Mouse (Mus musculus): Measurements from ENCODE around the gene Mtrf1. TPM values are rescaled to one million over a fixed set of nuclear protein-coding genes. Genes with fewer than 3 reads are reported as not detected.
"Not testable (repeated sequence)": the region's sequence is repeated elsewhere in the genome, so short reads cannot be mapped to it uniquely, and the experiment has no call there.

Mtrf1 gene
- total RNA-seq, 1 experiment, result 6.5 TPM

DNA sequence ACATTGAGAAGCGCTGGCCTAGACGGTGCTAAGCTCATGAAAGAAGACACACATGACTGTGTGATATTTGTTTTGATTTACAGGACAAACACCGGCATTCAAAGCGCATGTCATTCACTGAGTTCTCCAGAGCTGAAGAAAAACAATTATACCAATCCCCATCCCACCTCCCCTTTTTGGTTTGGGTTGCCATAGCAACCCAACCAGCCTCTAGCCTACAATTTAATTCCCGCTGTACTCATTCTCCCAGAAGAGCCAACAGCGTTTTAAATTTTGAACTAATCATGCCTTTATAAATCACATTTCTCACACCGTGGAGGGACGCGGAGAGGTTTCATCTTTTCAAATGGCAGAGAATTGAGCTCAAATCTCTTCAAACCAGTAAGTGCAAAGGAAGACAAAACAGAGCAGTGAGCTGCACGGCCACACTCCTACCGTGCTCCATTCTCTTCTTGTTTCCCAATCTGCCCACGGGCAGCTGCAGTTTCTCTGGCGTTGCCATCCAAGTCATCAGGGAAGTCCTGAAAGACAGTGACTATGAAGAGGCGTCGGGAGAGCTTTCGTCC lies 47.6 kb downstream of the Mtrf1 start:
- TF ChIP-seq MAFK (IDR thresholded peaks at IDR 0.05; ENCODE audit: insufficient read depth, low read depth, low read length), result no peak
- no peak for TF ChIP-seq HCFC1 (IDR thresholded peaks at IDR 0.05; ENCODE audit: borderline replicate concordance, insufficient read depth, low read length)
- no peak for TF ChIP-seq CHD2 (IDR thresholded peaks at IDR 0.05; ENCODE audit: low read depth, low read length)
- TF ChIP-seq ZNF384 (IDR thresholded peaks at IDR 0.05; ENCODE audit: low read depth, low read length), result no peak
- TF ChIP-seq ZC3H11A (IDR thresholded peaks at IDR 0.05; ENCODE audit: borderline replicate concordance, low read depth, low read length), result no peak
- Histone ChIP-seq H3K9ac (ENCODE audit: insufficient read depth, low read depth, low read length, poor library complexity, severe bottlenecking) (no peak overlapping the region), H3K9me3 (ENCODE audit: control insufficient read depth, insufficient read depth, low read depth, low read length) (no peaks in the 10 kb centered on the region), H3K4me1 (ENCODE audit: control insufficient read depth in 2 of 2, insufficient read depth in 2 of 2, low read length in 2 of 2, poor library complexity in 1 of 2) (no peaks in the 10 kb centered on the region), H3K27ac (ENCODE audit: insufficient read depth, low read depth, low read length, poor library complexity, severe bottlenecking) (no peak overlapping the region), H3K36me3 (ENCODE audit: control insufficient read depth, insufficient read depth, low read length, poor library complexity, severe bottlenecking) (no peaks in the 10 kb centered on the region), H3K4me3 (ENCODE audit: insufficient read depth in 1 of 2, low read depth in 1 of 2, low read length in 2 of 2, poor library complexity in 1 of 2, severe bottlenecking in 1 of 2) (no peak overlapping the region)
- DNase-seq (ENCODE audit: low read depth, low spot score), result no peak
- in situ Hi-C loops (cut with MboI; ENCODE audit: low sequenced_read_pairs in 2 of 2, unreplicated experiment in 2 of 2), result no loop called here

- peak within 1 kb of the TSS; percentile 83 for H3K9ac ChIP-seq (ENCODE audit: insufficient read depth, low read depth, low read length, poor library complexity, severe bottlenecking)
- in situ Hi-C loops (cut with MboI; ENCODE audit: low sequenced_read_pairs in 2 of 2, unreplicated experiment in 2 of 2); H3K27ac ChIP-seq (ENCODE audit: insufficient read depth, low read depth, low read length, poor library complexity, severe bottlenecking): not testable (repeated sequence)
These were observed 54.4 kb downstream of the Mtrf1 start, which contains the start of gene Kbtbd6 for GRCm38 (mm10) chr14:79451681-79452590. TSS of gene Kbtbd6 (plus strand) at chr14:79451835.

DNA sequence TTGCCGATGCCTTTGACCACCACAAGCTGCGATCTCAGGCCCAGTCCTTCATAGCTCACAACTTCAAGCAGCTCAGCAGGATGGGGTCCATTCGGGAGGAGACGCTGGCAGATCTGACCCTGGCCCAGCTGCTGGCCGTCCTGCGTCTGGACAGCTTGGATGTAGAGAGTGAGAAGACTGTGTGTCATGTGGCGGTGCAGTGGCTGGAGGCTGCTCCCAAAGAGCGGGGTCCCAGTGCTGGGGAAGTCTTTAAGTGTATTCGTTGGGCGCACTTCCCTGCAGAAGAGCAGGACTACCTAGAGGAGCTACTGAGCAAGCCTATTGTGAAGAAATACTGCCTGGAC lies 55.0 kb downstream of the Mtrf1 start:
- peak overlapping the region in 1 of 2 experiments; percentile 46; a peak in 2 of 4 replicates for H3K4me3 ChIP-seq (ENCODE audit: insufficient read depth in 1 of 2, low read depth in 1 of 2, low read length in 2 of 2, poor library complexity in 1 of 2, severe bottlenecking in 1 of 2)

More at GRCm38 (mm10) chr14:79451681-79452590, 54.4 kb downstream of the Mtrf1 start, which contains the start of gene Kbtbd6:
- H3K4me3 ChIP-seq (ENCODE audit: insufficient read depth in 1 of 2, low read depth in 1 of 2, low read length in 2 of 2, poor library complexity in 1 of 2, severe bottlenecking in 1 of 2), result peak within 1 kb of the TSS; percentile 45 to 72
- H3K9me3 ChIP-seq (ENCODE audit: control insufficient read depth, insufficient read depth, low read depth, low read length); H3K36me3 ChIP-seq (ENCODE audit: control insufficient read depth, insufficient read depth, low read length, poor library complexity, severe bottlenecking); H3K4me1 ChIP-seq (ENCODE audit: control insufficient read depth in 2 of 2, insufficient read depth in 2 of 2, low read length in 2 of 2, poor library complexity in 1 of 2): not testable (repeated sequence)
- TF ChIP-seq HCFC1 (IDR thresholded peaks at IDR 0.05; ENCODE audit: borderline replicate concordance, insufficient read depth, low read length), result peak; percentile 98
- peak; percentile 89 for DNase-seq (ENCODE audit: low read depth, low spot score)

GRCm38 (mm10) chr14:79460401-79460800 lies 62.8 kb downstream of the Mtrf1 start:
- DNase-seq (ENCODE audit: low read depth, low spot score), result no peak
- TF ChIP-seq HCFC1 (IDR thresholded peaks at IDR 0.05; ENCODE audit: borderline replicate concordance, insufficient read depth, low read length) (no peak), ZC3H11A (IDR thresholded peaks at IDR 0.05; ENCODE audit: borderline replicate concordance, low read depth, low read length) (no peak), CHD2 (IDR thresholded peaks at IDR 0.05; ENCODE audit: low read depth, low read length) (no peak), ZNF384 (IDR thresholded peaks at IDR 0.05; ENCODE audit: low read depth, low read length) (no peak)
- in situ Hi-C loops (cut with MboI; ENCODE audit: low sequenced_read_pairs in 2 of 2, unreplicated experiment in 2 of 2), result loop anchor here in 1 of 2 experiments (10.0 kb wide), 1 partner anchor 66 kb away; the partner anchor contains the start of genes Mtrf1 and Naa16
- H3K36me3 ChIP-seq (ENCODE audit: control insufficient read depth, insufficient read depth, low read length, poor library complexity, severe bottlenecking), result peaks cover 2% of the 10 kb centered on the region
- H3K9ac ChIP-seq (ENCODE audit: insufficient read depth, low read depth, low read length, poor library complexity, severe bottlenecking), result no peak overlapping the region
- H3K4me3 ChIP-seq (ENCODE audit: insufficient read depth in 1 of 2, low read depth in 1 of 2, low read length in 2 of 2, poor library complexity in 1 of 2, severe bottlenecking in 1 of 2), result no peak overlapping the region
- no peaks in the 10 kb centered on the region for H3K9me3 ChIP-seq (ENCODE audit: control insufficient read depth, insufficient read depth, low read depth, low read length)
- no peak overlapping the region for H3K27ac ChIP-seq (ENCODE audit: insufficient read depth, low read depth, low read length, poor library complexity, severe bottlenecking)
- H3K4me1 ChIP-seq (ENCODE audit: control insufficient read depth in 2 of 2, insufficient read depth in 2 of 2, low read length in 2 of 2, poor library complexity in 1 of 2), result peaks cover 2% of the 10 kb centered on the region in 2 experiments; a peak in 2 of 4 replicates

More for the DNA sequence above, 55.0 kb downstream of the Mtrf1 start:
- H3K4me1 ChIP-seq (ENCODE audit: control insufficient read depth in 2 of 2, insufficient read depth in 2 of 2, low read length in 2 of 2, poor library complexity in 1 of 2); DNase-seq (ENCODE audit: low read depth, low spot score); H3K9ac ChIP-seq (ENCODE audit: insufficient read depth, low read depth, low read length, poor library complexity, severe bottlenecking); in situ Hi-C loops (cut with MboI; ENCODE audit: low sequenced_read_pairs in 2 of 2, unreplicated experiment in 2 of 2); H3K9me3 ChIP-seq (ENCODE audit: control insufficient read depth, insufficient read depth, low read depth, low read length); H3K27ac ChIP-seq (ENCODE audit: insufficient read depth, low read depth, low read length, poor library complexity, severe bottlenecking); H3K36me3 ChIP-seq (ENCODE audit: control insufficient read depth, insufficient read depth, low read length, poor library complexity, severe bottlenecking): not testable (repeated sequence)
